Mouse (Mus musculus): ENCODE measurements around the gene Tmem88.

The Tmem88 gene

DNA sequence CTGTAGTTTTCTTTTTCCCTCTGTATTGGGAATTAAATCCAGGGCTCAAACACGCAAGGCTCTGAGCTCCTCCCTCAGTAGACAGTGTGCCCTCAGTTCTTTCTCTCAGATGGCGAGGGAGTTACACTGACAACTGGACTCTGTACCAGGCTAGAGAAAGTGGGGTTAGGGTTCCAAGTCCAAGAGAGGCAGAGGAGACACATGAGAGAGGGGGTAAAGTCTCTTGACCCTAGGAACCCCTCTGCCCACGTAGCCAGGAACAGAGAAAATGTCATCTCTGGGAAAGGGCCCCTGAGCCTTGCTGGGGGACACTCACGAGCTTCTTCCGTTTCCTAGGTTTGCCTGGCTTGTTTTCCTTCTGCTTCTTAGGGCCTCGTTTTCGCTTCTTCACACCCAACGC is 33.7 kb downstream of the Tmem88 start:
- DNase-seq (ENCODE audit: extremely low spot score, low spot score) = no peak

GRCm38 (mm10) chr11:69362479-69362878 is 35.6 kb downstream of the Tmem88 start:
- DNase-seq (ENCODE audit: extremely low spot score, low spot score) = no peak

DNA sequence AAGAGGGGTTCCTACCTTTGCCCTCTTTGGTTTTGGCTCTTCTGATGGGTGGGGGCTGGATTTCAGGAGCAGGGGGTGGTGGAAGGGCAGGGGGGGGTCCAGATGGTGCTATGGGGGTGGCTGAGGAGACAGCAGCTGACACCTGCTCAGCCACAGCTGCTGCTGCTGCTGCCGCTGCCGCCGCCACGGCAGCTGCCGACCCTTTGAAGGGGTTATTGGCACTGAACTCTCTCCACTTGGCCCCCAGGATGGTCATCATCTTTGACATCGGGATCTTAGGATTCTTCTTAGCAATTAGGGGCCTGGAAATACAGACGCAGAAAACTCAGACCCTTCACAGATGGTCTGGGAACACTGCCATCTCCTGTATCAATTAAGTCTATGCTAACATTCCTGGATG is 36.0 kb downstream of the Tmem88 start:
- no peak for DNase-seq (ENCODE audit: extremely low spot score, low spot score)

DNA sequence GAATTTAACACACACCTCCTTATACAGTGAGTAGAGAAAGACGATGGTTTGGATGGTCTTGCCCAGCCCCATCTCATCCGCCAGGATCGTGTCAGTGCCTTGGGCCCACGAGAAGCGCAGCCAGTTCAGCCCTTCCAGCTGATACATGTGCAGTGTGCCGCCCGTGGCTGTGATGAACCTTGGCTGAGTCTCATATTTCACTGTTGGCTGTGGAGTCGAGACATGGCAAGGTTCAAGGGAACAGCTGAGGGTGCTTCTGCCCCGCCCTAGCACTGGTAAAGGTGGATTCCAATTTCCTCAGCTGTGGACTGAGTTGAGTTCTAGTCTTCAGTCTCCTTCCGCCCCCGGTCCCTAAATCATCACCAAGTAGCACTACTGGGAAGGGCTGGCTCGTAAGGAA is 40.3 kb downstream of the Tmem88 start:
- no peak for DNase-seq (ENCODE audit: extremely low spot score, low spot score)

DNA sequence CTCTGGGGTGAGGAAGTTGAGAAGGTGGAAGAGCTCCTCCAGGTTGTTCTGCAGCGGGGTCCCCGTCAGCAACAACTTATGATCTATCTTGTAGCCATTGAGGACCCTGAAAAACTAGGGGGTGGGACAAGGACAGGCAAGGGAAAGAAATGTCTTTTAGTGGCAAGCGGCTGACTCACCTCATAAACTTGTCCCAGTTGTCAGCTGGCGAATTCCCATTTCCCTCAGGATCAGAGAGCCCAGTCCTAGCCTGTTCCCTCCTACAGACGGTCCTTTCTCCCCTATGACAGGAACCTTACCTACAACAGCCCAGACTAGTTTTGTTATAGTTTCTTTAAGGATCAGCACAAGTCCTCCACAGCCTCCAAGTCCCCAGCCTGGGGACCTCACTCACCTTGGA is 41.5 kb downstream of the Tmem88 start:
- no peak for DNase-seq (ENCODE audit: extremely low spot score, low spot score)
